Mouse (Mus musculus) lung, embryonic 15.5 days (tissue): ENCODE measurements around the gene Nt5c. TPM values are rescaled to one million over a fixed set of nuclear protein-coding genes. Genes with fewer than 3 reads are reported as not detected.

Source experiments
- ATAC-seq: fragments of 200-750 bp; cut with Nextera tagmentation; 2 replicates; pipeline ENCODE4 v1.8.0; 2017; ENCODE audit warnings: moderate number of reproducible peaks, borderline replicate concordance; ENCODE audit not compliant: low FRiP score, low TSS enrichment; ENCODE audit errors: extremely low read depth
- H3K27ac ChIP-seq: fragments of 300-500 bp; sonication (generic); 2 replicates; pipeline ENCODE4 v1.5.1; 2015; ENCODE audit warnings: moderate library complexity, mild to moderate bottlenecking, inconsistent platforms
- H3K27me3 ChIP-seq: fragments of 300-500 bp; sonication (generic); 2 replicates; pipeline ENCODE4 v1.6.1; 2015; ENCODE audit warnings: inconsistent platforms
- H3K36me3 ChIP-seq: fragments of 300-500 bp; sonication (generic); 2 replicates; pipeline ENCODE4 v1.6.1; 2015; ENCODE audit warnings: inconsistent platforms
- H3K4me1 ChIP-seq: fragments of 300-500 bp; sonication (generic); 2 replicates; pipeline ENCODE4 v1.6.1; 2015; ENCODE audit warnings: inconsistent platforms
- H3K4me2 ChIP-seq: fragments of 300-500 bp; sonication (generic); 2 replicates; pipeline ENCODE4 v1.6.1; 2015; ENCODE audit warnings: inconsistent platforms, mild to moderate bottlenecking, moderate library complexity
- H3K4me3 ChIP-seq: fragments of 300-500 bp; sonication (generic); 2 replicates; pipeline ENCODE4 v1.5.1; 2015; ENCODE audit warnings: mild to moderate bottlenecking, inconsistent platforms
- H3K9ac ChIP-seq: fragments of 300-500 bp; sonication (generic); 2 replicates; pipeline ENCODE4 v1.6.1; 2015; ENCODE audit warnings: inconsistent platforms
- H3K9me3 ChIP-seq: fragments of 300-500 bp; sonication (generic); 2 replicates; pipeline ENCODE4 v1.6.1; 2016; ENCODE audit warnings: inconsistent platforms
- WGBS: fragments of 180-500 bp; shearing (Covaris S2); methylation state at CpG from one replicate; pipeline ENCODE4 v1.1.7; 2015; 5-methylcytosine and 5-hydroxymethylcytosine counted together
- microRNA-seq: library from miRNA; unstranded; fragments of <30 nt; microRNA quantifications from one replicate; pipeline ENCODE4, GENCODE M21; 2016
- polyA plus RNA-seq: library from polyadenylated mRNA; unstranded; fragments of >200 nt; fragmentation: Nextera tagmentation; extraction: Ambion mirVana; gene quantifications from 2 replicates; pipeline ENCODE4 v1.2.1, GENCODE M21; 2015

The Nt5c gene
- polyA plus RNA-seq, 1 experiment from 2014 or later, result 81.5 TPM

- peaks cover 6% of the 10 kb centered on the region; the same call in 1 of the 2 replicates for H3K4me1 ChIP-seq
- 0 out of 2 replicates have a peak, but pooled peaks cover 3% of the 10 kb centered on the region for H3K27me3 ChIP-seq
- 76% methylated on average over 11 of the region's 11 CpGs for WGBS
- no peak overlapping the region for H3K4me3 ChIP-seq
- H3K36me3 ChIP-seq, result no peaks in the 10 kb centered on the region
- H3K4me2 ChIP-seq, result no peak overlapping the region
- no peaks in the 10 kb centered on the region for H3K9me3 ChIP-seq
- no peak overlapping the region for H3K9ac ChIP-seq
- ATAC-seq, result no peak
- no peak overlapping the region for H3K27ac ChIP-seq
Measured at GRCm38 (mm10) chr11:115447321-115447885, 44.3 kb downstream of the Nt5c start.

GRCm38 (mm10) chr11:115446906-115447305, 44.8 kb downstream of the Nt5c start:
- H3K36me3 ChIP-seq, result no peaks in the 10 kb centered on the region
- no peak overlapping the region for H3K4me2 ChIP-seq
- no peak overlapping the region for H3K4me3 ChIP-seq
- no peaks in the 10 kb centered on the region for H3K9me3 ChIP-seq
- H3K9ac ChIP-seq, result no peak overlapping the region
- ATAC-seq, result no peak
- H3K27ac ChIP-seq, result no peak overlapping the region
- 23% methylated on average over 3 of the region's 3 CpGs for WGBS
- peaks cover 6% of the 10 kb centered on the region; the same call in 1 of the 2 replicates for H3K4me1 ChIP-seq
- H3K27me3 ChIP-seq, result 0 out of 2 replicates have a peak, but pooled peaks cover 3% of the 10 kb centered on the region

- Histone ChIP-seq H3K9ac (no peak overlapping the region), H3K4me1 (peaks cover 2% of the 10 kb centered on the region), H3K27ac (no peak overlapping the region), H3K9me3 (no peaks in the 10 kb centered on the region), H3K36me3 (no peaks in the 10 kb centered on the region), H3K4me2 (no peak overlapping the region), H3K27me3 (0 out of 2 replicates have a peak, but pooled peaks cover 3% of the 10 kb centered on the region), H3K4me3 (no peak overlapping the region)
- ATAC-seq, result no peak
- WGBS, result 34% methylated on average over 15 of the region's 15 CpGs
Measured at GRCm38 (mm10) chr11:115441417-115441816, 50.2 kb downstream of the Nt5c start.

Small RNA genes within 50 kb of the gene (microRNA-seq; reads per million reads assigned to microRNA genes)
- gene Mir3968, result not detected

Other genes with a start within 250 kb of the Nt5c start
- gene Grin2c, start 224.6 kb downstream of the Nt5c start, polyA plus RNA-seq, result 0.05 and 0.08 TPM in 2 replicates
- 14.6 and 15.8 TPM in 2 replicates for gene Fdxr, start 214.8 kb downstream of the Nt5c start, polyA plus RNA-seq
- 0.30 and 0.32 TPM in 2 replicates for gene Fads6, start 194.2 kb downstream of the Nt5c start, polyA plus RNA-seq
- gene Otop2, start 184.7 kb downstream of the Nt5c start, polyA plus RNA-seq, result not detected in 2 replicates
- not detected in 2 replicates for gene Ush1g, start 169.8 kb downstream of the Nt5c start, polyA plus RNA-seq
- not detected in 2 replicates for gene Otop3, start 157.1 kb downstream of the Nt5c start, polyA plus RNA-seq
- 13.9 and 15.8 TPM in 2 replicates for gene Hid1, start 124.1 kb downstream of the Nt5c start, polyA plus RNA-seq
- gene Cdr2l, start 109.9 kb downstream of the Nt5c start, polyA plus RNA-seq, result 13.7 and 15.3 TPM in 2 replicates
- gene Mrpl58, start 88.1 kb downstream of the Nt5c start, polyA plus RNA-seq, result 204 and 222 TPM in 2 replicates
- gene Atp5h, start 71.9 kb downstream of the Nt5c start, polyA plus RNA-seq, result 787 and 840 TPM in 2 replicates
- gene Kctd2, start 71.7 kb downstream of the Nt5c start, polyA plus RNA-seq, result 16.3 and 17.8 TPM in 2 replicates
- not detected in 2 replicates for gene Trim80, start 51.3 kb downstream of the Nt5c start, polyA plus RNA-seq
- 0.55 and 1.9 TPM in 2 replicates for gene Slc16a5, start 29.4 kb downstream of the Nt5c start, polyA plus RNA-seq
- gene Armc7, start 16.2 kb downstream of the Nt5c start, polyA plus RNA-seq, result 6.6 and 7.1 TPM in 2 replicates
- gene Jpt1, start 22.5 kb upstream of the Nt5c start, polyA plus RNA-seq, result 504 and 510 TPM in 2 replicates
- 993 and 1,027 TPM in 2 replicates for gene Sumo2, start 44.4 kb upstream of the Nt5c start, polyA plus RNA-seq
- 190 and 192 TPM in 2 replicates for gene Nup85, start 72.6 kb upstream of the Nt5c start, polyA plus RNA-seq
- gene Mrps7, start 112.1 kb upstream of the Nt5c start, polyA plus RNA-seq, result 83.9 and 85.0 TPM in 2 replicates
- 15.6 and 18.1 TPM in 2 replicates for gene Gga3, start 112.2 kb upstream of the Nt5c start, polyA plus RNA-seq
- gene Mif4gd, start 121.1 kb upstream of the Nt5c start, polyA plus RNA-seq, result 29.5 and 32.3 TPM in 2 replicates
- gene Slc25a19, start 136.4 kb upstream of the Nt5c start, polyA plus RNA-seq, result 19.6 and 20.9 TPM in 2 replicates
- 85.6 and 91.0 TPM in 2 replicates for gene Grb2, start 216.7 kb upstream of the Nt5c start, polyA plus RNA-seq